Mouse (Mus musculus): ENCODE results near the gene Lgals3. TPM values are rescaled to one million over a fixed set of nuclear protein-coding genes. Genes with fewer than 3 reads are reported as not detected.

Gene Lgals3
- polyA plus RNA-seq, 1 experiment from 2014 or later: 0.33 TPM

GRCm38 (mm10) chr14:47361899-47362298 is 5.7 kb upstream of the Lgals3 start:
- 90% methylated on average over 9 of the region's 9 CpGs for WGBS
- Histone ChIP-seq H3K9me3 (ENCODE audit: control insufficient read depth, low read length) (no peaks in the 10 kb centered on the region), H3K4me3 (ENCODE audit: low read depth, low read length) (no peak overlapping the region), H3K27ac (ENCODE audit: low read depth, low read length) (no peak overlapping the region), H3K4me1 (ENCODE audit: control insufficient read depth, insufficient read depth, low read length) (peaks cover 3% of the 10 kb centered on the region; the same call in 1 of the 2 replicates), H3K9ac (ENCODE audit: low read length) (no peak overlapping the region), H3K27me3 (ENCODE audit: control insufficient read depth, insufficient read depth, low read length) (no peaks in the 10 kb centered on the region), H3K36me3 (ENCODE audit: control insufficient read depth, insufficient read depth, low read length) (no peaks in the 10 kb centered on the region), H3K4me2 (no peak overlapping the region)
- ATAC-seq (ENCODE audit: low FRiP score) (no peak), DNase-seq (ENCODE audit: low spot score, missing footprints) (no peak)

GRCm38 (mm10) chr14:47364742-47365449 is 2.7 kb upstream of the Lgals3 start:
- DNase-seq (ENCODE audit: low spot score, missing footprints) (no peak), ATAC-seq (ENCODE audit: low FRiP score) (no peak)
- H3K27ac ChIP-seq (ENCODE audit: low read depth, low read length): no peak overlapping the region
- H3K9ac ChIP-seq (ENCODE audit: low read length): no peak overlapping the region
- H3K27me3 ChIP-seq (ENCODE audit: control insufficient read depth, insufficient read depth, low read length): no peaks in the 10 kb centered on the region
- no peaks in the 10 kb centered on the region for H3K9me3 ChIP-seq (ENCODE audit: control insufficient read depth, low read length)
- H3K4me2 ChIP-seq: no peak overlapping the region
- H3K4me1 ChIP-seq (ENCODE audit: control insufficient read depth, insufficient read depth, low read length): peaks cover 7% of the 10 kb centered on the region
- H3K4me3 ChIP-seq (ENCODE audit: low read depth, low read length): no peak overlapping the region
- WGBS: 51% methylated on average over 21 of the region's 21 CpGs
- H3K36me3 ChIP-seq (ENCODE audit: control insufficient read depth, insufficient read depth, low read length): no peaks in the 10 kb centered on the region

- Histone ChIP-seq H3K9ac (ENCODE audit: low read length) (no peak overlapping the region), H3K27me3 (ENCODE audit: control insufficient read depth, insufficient read depth, low read length) (no peaks in the 10 kb centered on the region), H3K9me3 (ENCODE audit: control insufficient read depth, low read length) (no peaks in the 10 kb centered on the region), H3K36me3 (ENCODE audit: control insufficient read depth, insufficient read depth, low read length) (no peaks in the 10 kb centered on the region), H3K4me1 (ENCODE audit: control insufficient read depth, insufficient read depth, low read length) (peaks cover 7% of the 10 kb centered on the region), H3K27ac (ENCODE audit: low read depth, low read length) (no peak overlapping the region), H3K4me3 (ENCODE audit: low read depth, low read length) (no peak overlapping the region), H3K4me2 (no peak overlapping the region)
- ATAC-seq (ENCODE audit: low FRiP score): peak; percentile 38; the same call in 1 of the 2 replicates
- DNase-seq (ENCODE audit: low spot score, missing footprints): peak; percentile 90
- WGBS: 74% methylated on average over 7 of the region's 7 CpGs
These were observed 650 bp upstream of the Lgals3 start for GRCm38 (mm10) chr14:47366881-47367321.

DNA sequence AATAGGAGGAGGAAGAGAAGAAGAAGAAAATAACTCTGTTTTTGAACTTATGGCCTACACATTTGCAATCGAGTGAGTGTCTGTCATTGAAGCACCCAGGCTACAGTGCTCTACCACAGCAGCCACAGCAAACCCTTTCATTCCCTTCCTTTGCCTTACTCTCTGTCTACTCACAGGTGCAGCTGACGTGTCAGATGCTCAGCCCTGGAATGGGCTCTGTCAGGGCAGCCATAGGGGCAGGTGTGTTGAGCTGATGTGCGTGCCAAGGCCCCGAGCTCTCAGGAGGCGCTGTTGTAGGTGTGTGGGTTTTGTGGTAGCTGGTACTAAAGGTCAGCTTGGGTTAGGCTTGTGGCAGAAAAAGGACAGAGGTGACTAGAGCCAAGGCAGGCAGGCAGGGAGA is 2.2 kb downstream of the Lgals3 start:
- Histone ChIP-seq H3K36me3 (ENCODE audit: control insufficient read depth, insufficient read depth, low read length) (no peaks in the 10 kb centered on the region), H3K9ac (ENCODE audit: low read length) (no peak overlapping the region), H3K4me3 (ENCODE audit: low read depth, low read length) (no peak overlapping the region), H3K9me3 (ENCODE audit: control insufficient read depth, low read length) (no peaks in the 10 kb centered on the region), H3K4me1 (ENCODE audit: control insufficient read depth, insufficient read depth, low read length) (peaks cover 12% of the 10 kb centered on the region), H3K27ac (ENCODE audit: low read depth, low read length) (no peak overlapping the region), H3K27me3 (ENCODE audit: control insufficient read depth, insufficient read depth, low read length) (peaks cover 15% of the 10 kb centered on the region), H3K4me2 (no peak overlapping the region)
- 84% methylated on average over 5 of the region's 5 CpGs for WGBS
- DNase-seq (ENCODE audit: low spot score, missing footprints): no peak
- ATAC-seq (ENCODE audit: low FRiP score): no peak

GRCm38 (mm10) chr14:47370790-47371189 is 3.2 kb downstream of the Lgals3 start:
- no peak overlapping the region for H3K4me2 ChIP-seq
- no peaks in the 10 kb centered on the region for H3K9me3 ChIP-seq (ENCODE audit: control insufficient read depth, low read length)
- H3K36me3 ChIP-seq (ENCODE audit: control insufficient read depth, insufficient read depth, low read length): no peaks in the 10 kb centered on the region
- no peak overlapping the region for H3K4me3 ChIP-seq (ENCODE audit: low read depth, low read length)
- no peak for DNase-seq (ENCODE audit: low spot score, missing footprints)
- no peak overlapping the region for H3K9ac ChIP-seq (ENCODE audit: low read length)
- 91% methylated on average over 3 of the region's 3 CpGs for WGBS
- no peak for ATAC-seq (ENCODE audit: low FRiP score)
- H3K27me3 ChIP-seq (ENCODE audit: control insufficient read depth, insufficient read depth, low read length): peaks cover 15% of the 10 kb centered on the region
- H3K27ac ChIP-seq (ENCODE audit: low read depth, low read length): no peak overlapping the region
- peaks cover 9% of the 10 kb centered on the region for H3K4me1 ChIP-seq (ENCODE audit: control insufficient read depth, insufficient read depth, low read length)

DNA sequence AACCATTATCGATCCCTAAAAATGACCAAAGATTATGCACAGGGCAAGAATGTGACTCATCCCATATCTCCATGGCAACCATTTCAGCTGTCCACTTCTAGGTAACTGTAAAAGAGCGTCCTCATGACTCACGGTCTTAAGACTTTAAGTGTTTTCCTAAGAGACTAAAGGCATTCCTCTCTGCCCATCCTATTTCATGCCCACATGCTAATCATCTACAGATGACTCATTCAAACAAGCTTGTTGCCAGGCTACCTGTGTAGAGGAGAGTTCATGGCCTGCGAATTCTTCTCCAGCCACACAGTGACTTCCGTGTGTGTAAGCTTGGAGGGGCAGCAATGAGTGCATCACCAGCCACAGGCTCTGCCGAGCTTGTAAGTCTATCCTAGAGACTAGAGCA is 4.1 kb downstream of the Lgals3 start:
- H3K9me3 ChIP-seq (ENCODE audit: control insufficient read depth, low read length): no peaks in the 10 kb centered on the region
- H3K9ac ChIP-seq (ENCODE audit: low read length): no peak overlapping the region
- 76% methylated on average over 6 of the region's 6 CpGs for WGBS
- no peak overlapping the region for H3K4me2 ChIP-seq
- no peak overlapping the region for H3K27ac ChIP-seq (ENCODE audit: low read depth, low read length)
- H3K4me1 ChIP-seq (ENCODE audit: control insufficient read depth, insufficient read depth, low read length): peaks cover 9% of the 10 kb centered on the region
- DNase-seq (ENCODE audit: low spot score, missing footprints) (no peak), ATAC-seq (ENCODE audit: low FRiP score) (no peak)
- H3K4me3 ChIP-seq (ENCODE audit: low read depth, low read length): no peak overlapping the region
- H3K36me3 ChIP-seq (ENCODE audit: control insufficient read depth, insufficient read depth, low read length): no peaks in the 10 kb centered on the region
- peaks cover 15% of the 10 kb centered on the region for H3K27me3 ChIP-seq (ENCODE audit: control insufficient read depth, insufficient read depth, low read length)

DNA sequence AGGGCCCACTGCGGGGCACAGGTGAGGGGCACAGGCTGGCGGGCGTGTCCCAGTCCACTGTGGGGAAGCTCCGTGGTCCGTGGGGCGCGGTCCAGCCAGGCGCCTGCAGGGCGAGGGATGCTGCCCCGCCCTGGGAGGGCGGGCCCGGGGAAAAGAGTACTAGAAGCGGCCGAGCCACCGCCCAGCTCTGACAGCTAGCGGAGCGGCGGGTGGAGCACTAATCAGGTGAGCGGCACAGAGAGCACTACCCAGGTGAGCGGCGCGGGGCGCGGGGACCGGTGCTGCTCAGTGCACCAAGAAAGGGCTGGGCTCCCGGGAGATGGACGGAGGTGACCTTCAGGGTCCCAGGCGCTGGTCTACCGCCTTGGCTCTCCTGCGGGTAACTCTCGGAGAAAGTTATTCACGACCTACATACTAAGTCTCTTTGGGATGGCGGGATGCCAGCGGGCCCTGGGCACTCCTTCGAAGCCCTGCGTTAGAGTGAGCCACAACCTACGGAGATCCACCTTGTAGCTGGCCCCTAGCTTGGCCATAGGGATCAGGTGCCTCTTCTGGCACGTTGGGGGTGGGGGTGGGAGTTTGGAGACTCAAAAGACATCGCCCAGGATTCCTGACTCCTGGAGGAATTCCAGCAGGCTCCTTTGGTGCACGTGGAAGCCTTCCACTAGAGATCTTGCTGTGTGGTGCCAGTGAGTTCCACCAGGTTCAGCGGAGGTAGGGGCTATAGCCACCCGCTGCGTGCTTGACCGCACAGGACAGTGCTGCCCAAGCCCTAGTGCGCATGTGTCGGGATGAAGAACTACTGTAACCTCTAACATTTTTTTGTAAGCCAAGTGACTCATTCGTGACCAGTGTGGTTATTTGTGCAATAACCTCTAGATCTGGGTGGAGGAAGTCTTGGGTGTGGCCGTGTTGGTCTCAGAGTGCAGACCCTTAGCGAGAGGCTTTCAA is 6.5 kb downstream of the Lgals3 start:
- H3K4me3 ChIP-seq (ENCODE audit: low read depth, low read length): peak overlapping the region; percentile 17
- ATAC-seq (ENCODE audit: low FRiP score): no peak
- no peak for DNase-seq (ENCODE audit: low spot score, missing footprints)

DNA sequence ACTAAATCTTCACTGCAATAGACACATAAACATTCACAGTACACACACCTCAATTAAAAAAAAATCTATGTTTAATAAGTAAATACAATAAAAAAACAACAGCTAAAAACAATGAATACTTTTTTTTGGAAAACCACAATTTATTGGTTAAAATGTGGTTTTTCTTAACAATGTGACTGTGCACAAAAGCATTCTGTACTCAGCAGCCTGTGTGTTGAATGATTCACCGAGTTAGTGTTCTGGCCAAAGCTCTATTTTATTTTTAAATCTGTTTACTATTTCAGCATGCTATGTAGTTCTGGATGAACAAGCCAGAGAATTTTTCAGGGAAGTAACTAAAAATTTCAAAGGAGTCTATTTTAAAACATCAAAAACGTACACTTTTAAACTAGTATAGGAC is 9.0 kb downstream of the Lgals3 start:
- ATAC-seq (ENCODE audit: low FRiP score) (no peak), DNase-seq (ENCODE audit: low spot score, missing footprints) (no peak)
- Histone ChIP-seq H3K27me3 (ENCODE audit: control insufficient read depth, insufficient read depth, low read length) (peaks cover 15% of the 10 kb centered on the region), H3K9me3 (ENCODE audit: control insufficient read depth, low read length) (no peaks in the 10 kb centered on the region), H3K9ac (ENCODE audit: low read length) (no peak overlapping the region), H3K27ac (ENCODE audit: low read depth, low read length) (no peak overlapping the region), H3K4me1 (ENCODE audit: control insufficient read depth, insufficient read depth, low read length) (peaks cover 5% of the 10 kb centered on the region; the same call in 1 of the 2 replicates), H3K4me2 (no peak overlapping the region), H3K4me3 (ENCODE audit: low read depth, low read length) (no peak overlapping the region), H3K36me3 (ENCODE audit: control insufficient read depth, insufficient read depth, low read length) (no peaks in the 10 kb centered on the region)
- WGBS: 80% methylated on average over 2 of the region's 2 CpGs

More for the DNA sequence above, 6.5 kb downstream of the Lgals3 start:
- WGBS: 17% methylated on average over 48 of the region's 49 CpGs
- Histone ChIP-seq H3K27ac (ENCODE audit: low read depth, low read length) (no peak overlapping the region), H3K27me3 (ENCODE audit: control insufficient read depth, insufficient read depth, low read length) (peaks cover 15% of the 10 kb centered on the region), H3K36me3 (ENCODE audit: control insufficient read depth, insufficient read depth, low read length) (no peaks in the 10 kb centered on the region), H3K9ac (ENCODE audit: low read length) (no peak overlapping the region), H3K4me1 (ENCODE audit: control insufficient read depth, insufficient read depth, low read length) (peaks cover 5% of the 10 kb centered on the region; the same call in 1 of the 2 replicates), H3K4me2 (peak overlapping the region; percentile 46), H3K9me3 (ENCODE audit: control insufficient read depth, low read length) (no peaks in the 10 kb centered on the region)

GRCm38 (mm10) chr14:47378336-47378735 is 10.8 kb downstream of the Lgals3 start:
- Histone ChIP-seq H3K9me3 (ENCODE audit: control insufficient read depth, low read length) (no peaks in the 10 kb centered on the region), H3K4me1 (ENCODE audit: control insufficient read depth, insufficient read depth, low read length) (peaks cover 5% of the 10 kb centered on the region; the same call in 1 of the 2 replicates), H3K4me2 (no peak overlapping the region), H3K4me3 (ENCODE audit: low read depth, low read length) (no peak overlapping the region), H3K27me3 (ENCODE audit: control insufficient read depth, insufficient read depth, low read length) (peaks cover 12% of the 10 kb centered on the region), H3K9ac (ENCODE audit: low read length) (no peak overlapping the region), H3K36me3 (ENCODE audit: control insufficient read depth, insufficient read depth, low read length) (no peaks in the 10 kb centered on the region), H3K27ac (ENCODE audit: low read depth, low read length) (no peak overlapping the region)
- no peak for ATAC-seq (ENCODE audit: low FRiP score)
- DNase-seq (ENCODE audit: low spot score, missing footprints): no peak
- 90% methylated on average over 6 of the region's 7 CpGs for WGBS
